Mouse (Mus musculus) cerebellum, adult 2 months (tissue): ENCODE measurements at regions not wholly inside any gene's neighbourhood (a gene's known extent, or its start where the extent isn't known, plus 50 kb on each side); places are given as distances from the start of the nearest gene placed in this dataset.

Experiments
- CTCF ChIP-seq: fragments of 200-500 bp; IDR thresholded peaks from 2 replicates; pipeline ENCODE4 v1.5.1; 2011; ENCODE audit warnings: low read depth, mild to moderate bottlenecking, control low read depth, low read length, moderate library complexity, borderline replicate concordance; ENCODE audit not compliant: insufficient read depth
- POLR2A ChIP-seq: fragments of 200-500 bp; IDR thresholded peaks from 2 replicates; pipeline ENCODE4 v1.6.1; 2011; ENCODE audit warnings: low read length, control low read depth, borderline replicate concordance; ENCODE audit not compliant: insufficient read depth

GRCm38 (mm10) chr14:26347296-26347695 lies 89.5 kb downstream of the Duxbl3 start:
- TF ChIP-seq CTCF (no peak), POLR2A (no peak)
